Mouse (Mus musculus) liver, embryonic 14.5 days (tissue): ENCODE measurements around the gene Fam71e2. TPM values are rescaled to one million over a fixed set of nuclear protein-coding genes. Genes with fewer than 3 reads are reported as not detected.

Source experiments
- ATAC-seq: fragments of 200-750 bp; cut with Nextera tagmentation; 2 replicates; pipeline ENCODE4 v1.8.0; 2017; ENCODE audit warnings: moderate number of reproducible peaks, mild to moderate bottlenecking, moderate library complexity; ENCODE audit not compliant: insufficient read depth
- DNase-seq, 3 experiments: peaks; one replicate each; pipeline ENCODE4 v3.0.0-alpha.2; 2012 to 2013; ENCODE audit warnings: low read depth in 3 of 3, low spot score in 3 of 3
- H3K27ac ChIP-seq: fragments of 300-500 bp; sonication (generic); 2 replicates; pipeline ENCODE4 v1.5.1; 2014; ENCODE audit warnings: moderate library complexity, mild to moderate bottlenecking, control low read depth, inconsistent platforms
- H3K27me3 ChIP-seq: fragments of 300-500 bp; sonication (generic); 2 replicates; pipeline ENCODE4 v1.6.1; 2014; ENCODE audit warnings: mild to moderate bottlenecking, low read length, moderate library complexity; ENCODE audit not compliant: control insufficient read depth, insufficient read depth
- H3K36me3 ChIP-seq: fragments of 300-500 bp; sonication (generic); replicated peaks from 2 replicates; pipeline ENCODE4 v1.6.1; 2014; ENCODE audit warnings: low read depth; ENCODE audit not compliant: control insufficient read depth, insufficient read depth
- H3K4me1 ChIP-seq, 2 experiments: fragments of 200-500 bp in 1 of 2; fragments of 300-500 bp in 1 of 2; sonication (generic) in 1 of 2; replicated peaks; 2 replicates each; pipeline ENCODE4 v1.6.1; 2012 to 2014; ENCODE audit warnings: antibody characterized with exemption in 1 of 2, inconsistent platforms in 1 of 2, low read length in 1 of 2; ENCODE audit not compliant: control insufficient read depth in 2 of 2, insufficient read depth in 2 of 2
- H3K4me2 ChIP-seq: fragments of 300-500 bp; sonication (generic); 2 replicates; pipeline ENCODE4 v1.6.1; 2014; ENCODE audit warnings: low read depth, mild to moderate bottlenecking, control low read depth, moderate library complexity
- H3K4me3 ChIP-seq, 2 experiments: fragments of 200-500 bp in 1 of 2; fragments of 300-500 bp in 1 of 2; sonication (generic) in 1 of 2; 2 replicates each; pipeline ENCODE4 v1.5.1; 2012 to 2014; ENCODE audit warnings: low read depth in 2 of 2, low read length in 2 of 2, mild to moderate bottlenecking in 2 of 2, control low read depth in 1 of 2, inconsistent platforms in 1 of 2, moderate library complexity in 1 of 2; ENCODE audit not compliant: insufficient read depth in 1 of 2
- H3K9ac ChIP-seq: fragments of 300-500 bp; sonication (generic); replicated peaks from 2 replicates; pipeline ENCODE4 v1.6.1; 2014; ENCODE audit warnings: mild to moderate bottlenecking, control low read depth, moderate library complexity
- H3K9me3 ChIP-seq: fragments of 300-500 bp; sonication (generic); 2 replicates; pipeline ENCODE4 v1.6.1; 2016; ENCODE audit warnings: low read length, mixed read lengths; ENCODE audit not compliant: control insufficient read depth
- CTCF ChIP-seq: IDR thresholded peaks from 2 replicates; pipeline ENCODE4 v1.5.1; 2016; ENCODE audit warnings: antibody characterized with exemption, low read depth, control low read depth
- EP300 ChIP-seq: IDR thresholded peaks from 2 replicates; pipeline ENCODE4 v1.6.1; 2016; ENCODE audit warnings: antibody characterized with exemption, low read depth
- WGBS: fragments of 180-500 bp; shearing (Covaris S2); extraction: QIAGEN DNeasy Blood & Tissue Kit; methylation state at CpG from one replicate; pipeline ENCODE4 v1.1.7; 2014; ENCODE audit not compliant: insufficient replicate concordance; 5-methylcytosine and 5-hydroxymethylcytosine counted together
- polyA plus RNA-seq, 2 experiments: library from polyadenylated mRNA; depleted of rRNA in 1 of 2; stranded (reverse) in 1 of 2; unstranded in 1 of 2; fragments of >200 nt; fragmentation: Nextera tagmentation in 1 of 2; extraction: Ambion mirVana in 1 of 2; gene quantifications; 2 replicates each; pipeline versions ENCODE4 v1.2.1 to v1.2.3; 2012 to 2014

The Fam71e2 gene
- polyA plus RNA-seq, 2 experiments, result not detected

DNA sequence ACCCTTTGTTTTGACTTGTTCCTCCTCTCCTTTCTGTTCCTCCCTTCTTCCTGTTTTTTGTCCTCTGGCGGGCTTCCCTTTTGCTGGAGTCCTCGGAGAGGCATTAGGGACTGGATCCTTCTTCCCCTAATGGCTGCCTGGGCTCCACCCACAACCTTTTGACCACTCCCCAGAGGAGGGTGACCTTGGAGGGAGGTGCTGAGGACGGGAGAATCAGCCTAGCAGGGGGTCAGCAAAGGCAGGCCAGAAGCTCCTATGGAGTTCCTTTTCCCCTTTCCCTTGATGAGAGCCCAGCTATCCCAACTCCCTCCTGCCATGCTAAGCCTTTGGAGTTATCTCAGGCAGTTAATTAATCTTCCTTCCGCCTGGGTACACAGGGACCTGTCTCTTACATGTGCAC lies 30.0 kb downstream of the Fam71e2 start:
- H3K4me1 ChIP-seq, result peaks cover 43 to 49% of the 10 kb centered on the region in 2 experiments
- no peak for TF ChIP-seq EP300
- no peak for TF ChIP-seq CTCF
- no peaks in the 10 kb centered on the region for H3K27me3 ChIP-seq
- peak overlapping the region; percentile 74 for H3K27ac ChIP-seq
- H3K36me3 ChIP-seq, result peaks cover 9% of the 10 kb centered on the region
- peak overlapping the region; percentile 69 to 99 for H3K4me3 ChIP-seq
- ATAC-seq (peak; percentile 53), DNase-seq (peak; percentile 63 to 79 (median 67))
- no peaks in the 10 kb centered on the region for H3K9me3 ChIP-seq
- 3% methylated on average over 4 of the region's 4 CpGs for WGBS
- peak overlapping the region; percentile 76 for H3K9ac ChIP-seq
- peak overlapping the region; percentile 95 for H3K4me2 ChIP-seq

DNA sequence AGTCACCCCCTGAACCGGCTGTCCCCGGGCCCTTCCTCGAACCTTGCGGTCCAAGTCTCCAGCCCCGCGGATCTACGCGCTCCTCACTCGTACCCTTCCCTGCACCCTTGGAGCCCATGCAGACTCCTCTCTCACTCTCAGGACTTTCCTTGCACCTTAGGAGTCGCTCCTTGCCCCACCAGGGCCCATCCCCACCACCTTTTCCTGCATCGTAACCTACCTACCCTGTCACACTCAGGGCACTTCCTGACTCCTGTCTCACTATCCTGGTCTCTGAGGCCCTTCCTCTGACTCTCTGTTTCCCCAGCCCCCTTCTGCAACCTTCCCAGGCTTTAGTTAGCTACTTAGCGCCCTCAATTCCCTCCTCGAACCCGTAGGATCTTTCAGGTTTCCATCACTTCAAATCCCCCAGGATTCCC lies 30.8 kb downstream of the Fam71e2 start:
- no peak for TF ChIP-seq CTCF
- TF ChIP-seq EP300, result no peak
- Histone ChIP-seq H3K4me1 (peaks cover 37 to 41% of the 10 kb centered on the region in 2 experiments), H3K9me3 (no peaks in the 10 kb centered on the region), H3K9ac (peak overlapping the region; percentile 76), H3K4me3 (peak overlapping the region; percentile 69 to 99), H3K27me3 (no peaks in the 10 kb centered on the region), H3K27ac (peak overlapping the region; percentile 74), H3K4me2 (peak overlapping the region; percentile 95), H3K36me3 (peaks cover 4% of the 10 kb centered on the region)
- DNase-seq (no peak), ATAC-seq (peak; percentile 11)
- under 1% methylated on average over 14 of the region's 14 CpGs for WGBS

DNA sequence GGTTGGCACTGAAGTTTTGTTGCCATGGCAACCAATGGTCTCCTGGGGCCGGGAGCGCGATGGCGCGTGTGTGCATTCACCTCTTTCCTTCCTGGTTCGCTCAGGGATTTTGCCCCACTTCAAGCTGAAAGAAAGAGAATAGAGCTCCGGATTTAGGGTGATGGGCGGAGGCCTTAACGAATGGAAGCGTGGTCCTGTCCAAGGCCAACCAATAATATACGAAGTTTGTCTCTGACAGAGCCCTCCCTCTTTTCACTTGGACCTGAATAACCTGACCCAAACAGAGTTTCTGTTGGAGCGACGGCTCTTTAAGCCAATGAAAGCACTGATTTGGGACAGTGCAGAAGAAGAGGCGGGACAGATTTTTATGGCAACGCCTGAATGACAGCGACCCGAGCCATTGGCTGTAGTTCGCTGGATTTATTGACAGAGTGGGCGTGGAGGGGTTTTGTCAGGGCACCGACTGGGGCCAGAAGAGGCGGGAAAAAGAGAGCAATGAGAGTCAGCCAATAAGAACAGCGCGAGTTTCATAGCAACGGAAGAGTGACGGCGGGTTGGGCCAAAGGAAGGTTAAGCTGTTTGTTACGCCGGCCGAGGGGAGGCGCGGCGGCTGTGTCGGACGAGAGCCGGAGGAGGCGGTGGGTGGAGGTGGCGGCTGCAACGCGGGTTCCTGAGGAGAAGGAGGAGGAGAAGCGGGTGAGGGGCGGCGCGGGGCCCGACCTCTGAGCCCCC lies 31.4 kb downstream of the Fam71e2 start, which contains the start of gene Kmt5c:
Gene Kmt5c (plus strand): TSS at position 572 of the 732 bp plus-strand sequence.
- under 1% methylated on average over 37 of the region's 44 CpGs for WGBS
- TF ChIP-seq EP300 (peak; percentile 38; the same call in 1 of the 2 replicates), CTCF (peak; percentile 64)
- H3K4me3 ChIP-seq, result peak within 1 kb of the TSS; percentile 69 to 99
- peak within 1 kb of the TSS; percentile 95 for H3K4me2 ChIP-seq
- peak; percentile 86 for ATAC-seq
- H3K36me3 ChIP-seq, result peaks cover 3% of the 10 kb centered on the region
- DNase-seq, result peak; percentile 98 to 99 (median 99)
- H3K9me3 ChIP-seq, result no peaks in the 10 kb centered on the region
- peak within 1 kb of the TSS; percentile 76 for H3K9ac ChIP-seq
- H3K4me1 ChIP-seq, result peaks cover 32 to 36% of the 10 kb centered on the region in 2 experiments
- peak within 1 kb of the TSS; percentile 74 for H3K27ac ChIP-seq
- no peaks in the 10 kb centered on the region for H3K27me3 ChIP-seq

DNA sequence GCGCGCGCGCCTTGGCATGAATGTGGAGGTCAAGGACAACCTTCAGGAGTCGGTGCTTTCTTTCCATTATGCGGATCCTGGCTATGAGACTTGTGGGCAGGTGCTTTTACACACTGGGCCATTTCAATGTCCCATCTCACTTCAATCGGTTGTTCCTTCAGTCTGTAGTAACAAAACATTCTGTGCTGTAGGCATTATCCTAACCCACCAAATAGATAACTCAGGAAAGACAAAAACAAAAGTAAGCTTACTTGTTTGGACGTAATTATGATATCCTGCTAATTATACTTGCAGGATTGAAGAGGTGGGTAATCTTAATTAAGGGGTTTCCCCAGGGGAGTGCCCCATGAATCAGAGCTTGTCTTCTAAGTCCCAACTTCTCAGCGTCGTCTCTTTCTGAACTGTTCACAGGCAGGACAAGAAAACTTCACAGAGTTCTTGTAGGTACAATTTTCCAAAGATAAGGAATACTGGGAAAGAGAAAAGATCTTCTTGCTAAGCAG lies 32.0 kb downstream of the Fam71e2 start:
- Histone ChIP-seq H3K4me3 (peak overlapping the region; percentile 50 to 69), H3K27ac (no peak overlapping the region; the same call in 1 of the 2 replicates), H3K9me3 (no peaks in the 10 kb centered on the region), H3K9ac (0 out of 2 replicates have a peak overlapping the region, but pooled peaks have one; percentile 7), H3K27me3 (no peaks in the 10 kb centered on the region), H3K4me1 (peaks cover 26 to 30% of the 10 kb centered on the region in 2 experiments), H3K4me2 (peak overlapping the region; percentile 95), H3K36me3 (no peaks in the 10 kb centered on the region; the same call in none of the 2 replicates)
- WGBS, result 58% methylated on average over 10 of the region's 10 CpGs
- no peak for TF ChIP-seq CTCF
- no peak for TF ChIP-seq EP300
- DNase-seq, result no peak
- ATAC-seq, result no peak

GRCm38 (mm10) chr7:4732968-4733392 lies 38.1 kb downstream of the Fam71e2 start:
- Histone ChIP-seq H3K4me1 (peaks cover 12 to 14% of the 10 kb centered on the region in 2 experiments), H3K4me3 (no peak overlapping the region), H3K36me3 (no peaks in the 10 kb centered on the region), H3K9ac (peak overlapping the region; percentile 20; the same call in 1 of the 2 replicates), H3K27ac (peak overlapping the region; percentile 46; the same call in 1 of the 2 replicates), H3K4me2 (peak overlapping the region; percentile 34), H3K27me3 (no peaks in the 10 kb centered on the region), H3K9me3 (no peaks in the 10 kb centered on the region)
- peak; percentile 82 for ATAC-seq
- WGBS, result 21% methylated on average over 6 of the region's 6 CpGs
- TF ChIP-seq CTCF (peak; percentile 53; the same call in 1 of the 2 replicates), EP300 (peak; percentile 66)
- no peak for DNase-seq
